Mouse (Mus musculus): ENCODE data around the gene Sertad2. TPM values are rescaled to one million over a fixed set of nuclear protein-coding genes. Genes with fewer than 3 reads are reported as not detected.
A peak's percentile ranks its signal among the peaks of the same experiment; 100 is the strongest.

Gene Sertad2
- total and polyA plus RNA-seq, 3 experiments, result 9.2 to 30.8 (median 22.2) TPM

GRCm38 (mm10) chr11:20672513-20672912 is 129.5 kb downstream of the Sertad2 start:
- no peaks in the 10 kb centered on the region; the same call in 1 of the 2 replicates for H3K4me1 ChIP-seq (ENCODE audit: insufficient read depth, low read depth, low read length)
- no peak for TF ChIP-seq POLR2AphosphoS5 (IDR thresholded peaks at IDR 0.05; ENCODE audit: insufficient replicate concordance, low read depth, low read length)
- TF ChIP-seq TAL1 (conservative IDR thresholded peaks at IDR 0.05; ENCODE audit: low read depth, low read length), result no peak
- TF ChIP-seq GATA1 (IDR thresholded peaks at IDR 0.05; ENCODE audit: borderline replicate concordance, low read length), result no peak
- no peak for TF ChIP-seq GATA2 (IDR thresholded peaks at IDR 0.05; ENCODE audit: borderline replicate concordance, low read depth, low read length)
- TF ChIP-seq CTCF (IDR thresholded peaks at IDR 0.05; ENCODE audit: low read depth, low read length), result no peak
- no peak overlapping the region for H3K4me3 ChIP-seq (ENCODE audit: low read depth, low read length)
- H3K27me3 ChIP-seq (ENCODE audit: insufficient read depth, low read length), result peaks cover 22% of the 10 kb centered on the region
- ATAC-seq (ENCODE audit: extremely low read depth, insufficient number of reproducible peaks, low FRiP score, poor library complexity, severe bottlenecking) (no peak), DNase-seq (ENCODE audit: low spot score) (no peak)
- H3K36me3 ChIP-seq (replicated peaks), result no peaks in the 10 kb centered on the region
- H3K9me3 ChIP-seq (replicated peaks), result no peaks in the 10 kb centered on the region

GRCm38 (mm10) chr11:20679396-20679795 is 136.3 kb downstream of the Sertad2 start:
- no peaks in the 10 kb centered on the region; the same call in none of the 2 replicates for H3K4me1 ChIP-seq (ENCODE audit: insufficient read depth, low read depth, low read length)
- TF ChIP-seq POLR2AphosphoS5 (IDR thresholded peaks at IDR 0.05; ENCODE audit: insufficient replicate concordance, low read depth, low read length) (no peak), TAL1 (conservative IDR thresholded peaks at IDR 0.05; ENCODE audit: low read depth, low read length) (no peak), CTCF (IDR thresholded peaks at IDR 0.05; ENCODE audit: low read depth, low read length) (no peak), GATA1 (IDR thresholded peaks at IDR 0.05; ENCODE audit: borderline replicate concordance, low read length) (no peak), GATA2 (IDR thresholded peaks at IDR 0.05; ENCODE audit: borderline replicate concordance, low read depth, low read length) (no peak)

GRCm38 (mm10) chr11:20680781-20681180 is 137.7 kb downstream of the Sertad2 start:
- no peak for ATAC-seq (ENCODE audit: extremely low read depth, insufficient number of reproducible peaks, low FRiP score, poor library complexity, severe bottlenecking)
- Histone ChIP-seq H3K4me3 (ENCODE audit: low read depth, low read length) (no peak overlapping the region), H3K9me3 (replicated peaks) (no peaks in the 10 kb centered on the region), H3K4me1 (ENCODE audit: insufficient read depth, low read depth, low read length) (no peaks in the 10 kb centered on the region; the same call in 1 of the 2 replicates), H3K27me3 (ENCODE audit: insufficient read depth, low read length) (peaks cover 14% of the 10 kb centered on the region), H3K36me3 (replicated peaks) (peaks cover 17% of the 10 kb centered on the region)
- no peak for DNase-seq (ENCODE audit: low spot score)
- no peak for TF ChIP-seq GATA2 (IDR thresholded peaks at IDR 0.05; ENCODE audit: borderline replicate concordance, low read depth, low read length)
- no peak for TF ChIP-seq POLR2AphosphoS5 (IDR thresholded peaks at IDR 0.05; ENCODE audit: insufficient replicate concordance, low read depth, low read length)
- no peak for TF ChIP-seq CTCF (IDR thresholded peaks at IDR 0.05; ENCODE audit: low read depth, low read length)
- TF ChIP-seq TAL1 (conservative IDR thresholded peaks at IDR 0.05; ENCODE audit: low read depth, low read length), result no peak
- no peak for TF ChIP-seq GATA1 (IDR thresholded peaks at IDR 0.05; ENCODE audit: borderline replicate concordance, low read length)

More at GRCm38 (mm10) chr11:20679396-20679795, 136.3 kb downstream of the Sertad2 start:
- Histone ChIP-seq H3K36me3 (replicated peaks) (peaks cover 9% of the 10 kb centered on the region), H3K4me3 (ENCODE audit: low read depth, low read length) (no peak overlapping the region), H3K27me3 (ENCODE audit: insufficient read depth, low read length) (peaks cover 18% of the 10 kb centered on the region), H3K9me3 (replicated peaks) (no peaks in the 10 kb centered on the region)
- ATAC-seq (ENCODE audit: extremely low read depth, insufficient number of reproducible peaks, low FRiP score, poor library complexity, severe bottlenecking) (no peak), DNase-seq (ENCODE audit: low spot score) (no peak)

GRCm38 (mm10) chr11:20681679-20682078 is 138.6 kb downstream of the Sertad2 start:
- DNase-seq (ENCODE audit: low spot score) (no peak), ATAC-seq (ENCODE audit: extremely low read depth, insufficient number of reproducible peaks, low FRiP score, poor library complexity, severe bottlenecking) (no peak)
- Histone ChIP-seq H3K4me3 (ENCODE audit: low read depth, low read length) (no peak overlapping the region), H3K4me1 (ENCODE audit: insufficient read depth, low read depth, low read length) (no peaks in the 10 kb centered on the region; the same call in 1 of the 2 replicates), H3K27me3 (ENCODE audit: insufficient read depth, low read length) (peaks cover 11% of the 10 kb centered on the region), H3K9me3 (replicated peaks) (no peaks in the 10 kb centered on the region), H3K36me3 (replicated peaks) (peaks cover 26% of the 10 kb centered on the region)
- no peak for TF ChIP-seq POLR2AphosphoS5 (IDR thresholded peaks at IDR 0.05; ENCODE audit: insufficient replicate concordance, low read depth, low read length)
- TF ChIP-seq GATA2 (IDR thresholded peaks at IDR 0.05; ENCODE audit: borderline replicate concordance, low read depth, low read length), result no peak
- no peak for TF ChIP-seq CTCF (IDR thresholded peaks at IDR 0.05; ENCODE audit: low read depth, low read length)
- no peak for TF ChIP-seq TAL1 (conservative IDR thresholded peaks at IDR 0.05; ENCODE audit: low read depth, low read length)
- no peak for TF ChIP-seq GATA1 (IDR thresholded peaks at IDR 0.05; ENCODE audit: borderline replicate concordance, low read length)

- Histone ChIP-seq H3K36me3 (replicated peaks) (peaks cover 73% of the 10 kb centered on the region), H3K4me3 (ENCODE audit: low read depth, low read length) (no peak overlapping the region), H3K9me3 (replicated peaks) (no peaks in the 10 kb centered on the region), H3K4me1 (ENCODE audit: insufficient read depth, low read depth, low read length) (no peaks in the 10 kb centered on the region), H3K27me3 (ENCODE audit: insufficient read depth, low read length) (no peaks in the 10 kb centered on the region)
- no peak for DNase-seq (ENCODE audit: low spot score)
- no peak for ATAC-seq (ENCODE audit: extremely low read depth, insufficient number of reproducible peaks, low FRiP score, poor library complexity, severe bottlenecking)
- peak; percentile 82 for TF ChIP-seq CTCF (IDR thresholded peaks at IDR 0.05; ENCODE audit: low read depth, low read length)
- TF ChIP-seq POLR2AphosphoS5 (IDR thresholded peaks at IDR 0.05; ENCODE audit: insufficient replicate concordance, low read depth, low read length), result no peak
- no peak for TF ChIP-seq GATA2 (IDR thresholded peaks at IDR 0.05; ENCODE audit: borderline replicate concordance, low read depth, low read length)
- no peak for TF ChIP-seq TAL1 (conservative IDR thresholded peaks at IDR 0.05; ENCODE audit: low read depth, low read length)
Measured at GRCm38 (mm10) chr11:20691000-20691399, 147.9 kb downstream of the Sertad2 start.

Other genes with a start within 250 kb of the Sertad2 start
- 7.2 and 7.8 TPM in 2 replicates for gene Slc1a4, start 210.5 kb upstream of the Sertad2 start, total RNA-seq (2014; fragmentation: Nextera tagmentation)
- gene Slc1a4, start 210.5 kb upstream of the Sertad2 start, total RNA-seq (2017), result 0.71 and 0.76 TPM in 2 replicates
- 5.3 and 6.1 TPM in 2 replicates for gene Slc1a4, start 210.5 kb upstream of the Sertad2 start, polyA plus RNA-seq (2012)
- gene Aftph, start 198.3 kb downstream of the Sertad2 start, total RNA-seq (2014; fragmentation: Nextera tagmentation), result 86.3 and 103 TPM in 2 replicates
- gene Aftph, start 198.3 kb downstream of the Sertad2 start, total RNA-seq (2017), result 56.9 and 57.5 TPM in 2 replicates
- 8.8 and 9.0 TPM in 2 replicates for gene Aftph, start 198.3 kb downstream of the Sertad2 start, polyA plus RNA-seq (2012)